Mouse (Mus musculus) liver, postnatal 0 days (tissue): ENCODE results near the gene Tecrl. TPM values are rescaled to one million over a fixed set of nuclear protein-coding genes. Genes with fewer than 3 reads are reported as not detected.

Experiments used
- ATAC-seq: fragments of 200-750 bp; cut with Nextera tagmentation; 2 replicates; pipeline ENCODE4 v1.8.0; 2017; ENCODE audit warnings: mild to moderate bottlenecking, moderate library complexity
- DNase-seq: peaks from one replicate; pipeline ENCODE4 v3.0.0-alpha.2; 2016
- H3K27ac ChIP-seq: fragments of 300-500 bp; sonication (generic); 2 replicates; pipeline ENCODE4 v1.5.1; 2014; ENCODE audit warnings: antibody characterized with exemption, moderate library complexity, mild to moderate bottlenecking, low read depth
- H3K27me3 ChIP-seq: fragments of 300-500 bp; sonication (generic); 2 replicates; pipeline ENCODE4 v1.6.1; 2014; ENCODE audit warnings: low read length, control low read depth, mixed read lengths; ENCODE audit not compliant: insufficient read depth
- H3K36me3 ChIP-seq: fragments of 300-500 bp; sonication (generic); replicated peaks from 2 replicates; pipeline ENCODE4 v1.6.1; 2014; ENCODE audit warnings: mild to moderate bottlenecking, control low read depth, low read length, moderate library complexity, mixed read lengths; ENCODE audit not compliant: insufficient read depth
- H3K4me1 ChIP-seq: fragments of 300-500 bp; sonication (generic); 2 replicates; pipeline ENCODE4 v1.6.1; 2014; ENCODE audit warnings: antibody characterized with exemption, mild to moderate bottlenecking, control low read depth; ENCODE audit not compliant: insufficient read depth
- H3K4me2 ChIP-seq: fragments of 300-500 bp; sonication (generic); 2 replicates; pipeline ENCODE4 v1.6.1; 2014; ENCODE audit warnings: low read depth, mild to moderate bottlenecking, low read length, moderate library complexity, mixed read lengths
- H3K4me3 ChIP-seq: fragments of 300-500 bp; sonication (generic); 2 replicates; pipeline ENCODE4 v1.5.1; 2014; ENCODE audit warnings: low read depth, low read length
- H3K9ac ChIP-seq: fragments of 300-500 bp; sonication (generic); replicated peaks from 2 replicates; pipeline ENCODE4 v1.6.1; 2014; ENCODE audit warnings: mild to moderate bottlenecking, moderate library complexity
- H3K9me3 ChIP-seq: fragments of 300-500 bp; sonication (generic); 2 replicates; pipeline ENCODE4 v1.6.1; 2016; ENCODE audit warnings: mild to moderate bottlenecking, control low read depth, low read length, mixed read lengths
- CTCF ChIP-seq: sonication (generic); IDR thresholded peaks from 2 replicates; pipeline ENCODE4 v1.5.1; 2016; ENCODE audit warnings: antibody characterized with exemption, low read depth
- EP300 ChIP-seq: IDR thresholded peaks from 2 replicates; pipeline ENCODE4 v1.6.1; 2016; ENCODE audit warnings: antibody characterized with exemption, low read depth, mild to moderate bottlenecking
- WGBS: fragments of 180-500 bp; shearing (Covaris S2); extraction: QIAGEN DNeasy Blood & Tissue Kit; methylation state at CpG from one replicate; pipeline ENCODE4 v1.1.7; 2014; ENCODE audit not compliant: insufficient replicate concordance; 5-methylcytosine and 5-hydroxymethylcytosine counted together
- polyA plus RNA-seq: library from polyadenylated mRNA; unstranded; fragments of >200 nt; fragmentation: Nextera tagmentation; extraction: Ambion mirVana; gene quantifications from 2 replicates; pipeline ENCODE4 v1.2.1, GENCODE M21; 2015

Gene Tecrl
- polyA plus RNA-seq, result 0.19 TPM in 1 of 2 replicates, not detected in the other

DNA sequence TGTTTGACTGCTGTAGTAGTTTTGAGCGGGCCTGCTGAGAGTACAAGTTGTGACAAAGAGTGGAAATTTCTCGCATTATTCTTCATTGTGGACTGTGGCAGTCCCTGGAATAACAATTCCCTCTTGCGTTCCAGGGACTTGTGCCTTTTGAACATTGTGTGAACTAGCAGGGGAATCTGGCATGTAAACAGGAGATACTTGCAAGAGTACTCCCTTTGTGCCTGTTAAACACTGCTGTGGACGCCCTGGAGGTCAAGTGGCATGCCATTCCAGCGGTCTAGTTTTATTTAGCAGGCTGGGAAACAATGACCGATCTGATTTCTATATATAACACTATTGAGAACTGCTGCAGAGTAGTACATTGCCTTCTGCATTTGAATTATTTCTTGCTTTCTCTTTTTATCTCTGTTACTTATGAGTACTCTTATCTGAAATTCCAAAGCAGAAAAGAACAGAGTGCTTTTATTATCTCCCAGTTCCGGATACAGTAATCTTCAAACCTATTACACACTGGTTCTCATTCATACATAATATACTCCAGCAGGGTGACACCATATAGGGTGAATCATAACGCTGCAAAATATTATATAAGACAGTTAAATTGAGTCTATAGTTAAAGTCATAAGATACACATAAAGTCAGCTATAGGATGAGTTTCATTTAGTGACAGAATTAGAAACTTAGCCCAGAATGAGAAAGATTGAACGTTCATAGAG lies at the start of gene Tecrl:
Gene Tecrl, minus strand, starts transcription at position 350 of the 716 bp plus-strand sequence.
- no peak within 1 kb of the TSS for H3K4me3 ChIP-seq
- H3K4me1 ChIP-seq, result no peaks in the 10 kb centered on the region
- no peaks in the 10 kb centered on the region for H3K36me3 ChIP-seq
- ATAC-seq, result no peak
- H3K27me3 ChIP-seq, result no peaks in the 10 kb centered on the region
- TF ChIP-seq EP300 (no peak), CTCF (no peak)
- WGBS, result 49% methylated on average over 9 of the region's 9 CpGs
- H3K4me2 ChIP-seq, result no peak within 1 kb of the TSS
- H3K9ac ChIP-seq, result no peak within 1 kb of the TSS
- no peak within 1 kb of the TSS for H3K27ac ChIP-seq
- no peaks in the 10 kb centered on the region for H3K9me3 ChIP-seq
- no peak for DNase-seq

- WGBS, result 60% methylated on average over 2 of the region's 2 CpGs
- DNase-seq (no peak), ATAC-seq (no peak)
- H3K9me3 ChIP-seq, result no peaks in the 10 kb centered on the region
- H3K27ac ChIP-seq, result no peak overlapping the region
- H3K4me2 ChIP-seq, result no peak overlapping the region
- no peaks in the 10 kb centered on the region for H3K36me3 ChIP-seq
- TF ChIP-seq EP300 (no peak), CTCF (no peak)
- no peak overlapping the region for H3K9ac ChIP-seq
- no peaks in the 10 kb centered on the region for H3K4me1 ChIP-seq
- no peaks in the 10 kb centered on the region for H3K27me3 ChIP-seq
- H3K4me3 ChIP-seq, result no peak overlapping the region
Measured at GRCm38 (mm10) chr5:83385021-83385420, 30.0 kb upstream of the Tecrl start.

- no peaks in the 10 kb centered on the region for H3K36me3 ChIP-seq
- 36% methylated on average over 2 of the region's 2 CpGs for WGBS
- no peak overlapping the region for H3K4me3 ChIP-seq
- no peaks in the 10 kb centered on the region for H3K9me3 ChIP-seq
- H3K4me2 ChIP-seq, result no peak overlapping the region
- DNase-seq (no peak), ATAC-seq (no peak)
- no peak overlapping the region for H3K27ac ChIP-seq
- H3K9ac ChIP-seq, result no peak overlapping the region
- no peaks in the 10 kb centered on the region for H3K4me1 ChIP-seq
- TF ChIP-seq EP300 (no peak), CTCF (no peak)
- no peaks in the 10 kb centered on the region for H3K27me3 ChIP-seq
Measured at GRCm38 (mm10) chr5:83351615-83352014, 3.4 kb downstream of the Tecrl start.

DNA sequence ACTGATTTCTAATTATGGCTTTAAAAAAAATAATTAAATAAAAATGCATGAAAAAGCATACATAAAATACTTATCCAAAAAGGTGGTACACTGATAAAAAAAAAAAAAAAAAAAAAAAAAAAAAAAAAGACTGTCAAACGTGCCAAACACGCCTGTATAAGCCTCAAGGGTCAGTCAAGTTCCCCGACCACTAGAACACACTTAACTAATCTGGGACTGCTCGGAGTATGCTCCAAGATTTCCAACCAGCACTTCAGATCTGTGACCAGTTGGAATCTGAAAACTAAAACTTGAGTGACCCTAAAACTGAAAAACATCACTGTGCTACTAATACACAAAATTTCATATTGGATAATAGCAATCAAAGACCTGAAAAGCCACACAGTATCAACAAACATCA lies 15.9 kb downstream of the Tecrl start:
- Histone ChIP-seq H3K9me3 (no peaks in the 10 kb centered on the region), H3K4me3 (no peak overlapping the region), H3K36me3 (no peaks in the 10 kb centered on the region), H3K27me3 (no peaks in the 10 kb centered on the region), H3K27ac (no peak overlapping the region), H3K4me2 (no peak overlapping the region), H3K4me1 (no peaks in the 10 kb centered on the region), H3K9ac (no peak overlapping the region)
- ATAC-seq (no peak), DNase-seq (no peak)
- TF ChIP-seq CTCF, result no peak
- no peak for TF ChIP-seq EP300
- WGBS, result 68% methylated on average over 4 of the region's 4 CpGs

GRCm38 (mm10) chr5:83267148-83267776 lies 87.7 kb downstream of the Tecrl start:
- DNase-seq (no peak), ATAC-seq (no peak)
- no peak for TF ChIP-seq EP300
- TF ChIP-seq CTCF, result no peak
- 52% methylated on average over 2 of the region's 2 CpGs for WGBS
- Histone ChIP-seq H3K4me2 (no peak overlapping the region), H3K27ac (no peak overlapping the region), H3K4me1 (no peaks in the 10 kb centered on the region), H3K4me3 (no peak overlapping the region), H3K9me3 (no peaks in the 10 kb centered on the region), H3K27me3 (no peaks in the 10 kb centered on the region), H3K36me3 (no peaks in the 10 kb centered on the region), H3K9ac (no peak overlapping the region)

DNA sequence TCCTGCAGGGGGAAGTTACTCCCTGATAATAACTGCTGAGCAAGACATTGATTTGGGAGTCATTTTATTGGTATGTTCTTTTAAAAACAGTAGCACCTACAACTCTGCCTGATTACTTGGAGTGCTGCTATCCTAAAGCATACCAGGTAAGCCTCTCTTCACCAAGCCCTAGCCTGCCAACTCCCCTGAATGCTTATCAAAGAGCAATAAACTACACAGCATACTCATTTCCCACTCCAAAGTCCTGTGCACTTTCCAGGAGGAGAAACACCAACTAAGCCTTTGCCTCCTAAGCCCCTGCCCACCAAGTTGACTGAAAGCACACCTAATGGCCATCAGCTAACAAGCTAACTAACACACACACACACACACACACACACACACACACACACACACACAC lies 94.9 kb downstream of the Tecrl start:
- ATAC-seq, result no peak
- H3K4me3 ChIP-seq, result no peak overlapping the region
- no peak overlapping the region for H3K9ac ChIP-seq
- H3K9me3 ChIP-seq, result no peaks in the 10 kb centered on the region
- DNase-seq, result no peak
- H3K36me3 ChIP-seq, result no peaks in the 10 kb centered on the region
- no peaks in the 10 kb centered on the region for H3K27me3 ChIP-seq
- no peaks in the 10 kb centered on the region for H3K4me1 ChIP-seq
- no peak overlapping the region for H3K4me2 ChIP-seq
- no peak overlapping the region for H3K27ac ChIP-seq
- TF ChIP-seq CTCF, result no peak
- no peak for TF ChIP-seq EP300
